Mouse (Mus musculus) granulocyte monocyte progenitor cell, adult 5-6 weeks (primary cell): ENCODE measurements around the gene Slc25a18. TPM values are rescaled to one million over a fixed set of nuclear protein-coding genes. Genes with fewer than 3 reads are reported as not detected.
"Not testable (repeated sequence)": the region's sequence is repeated elsewhere in the genome, so short reads cannot be mapped to it uniquely, and the experiment has no call there.

Source experiments
- ATAC-seq: replicated peaks from 2 replicates; pipeline ENCODE4 v1.8.0; 2016; ENCODE audit warnings: mild to moderate bottlenecking, moderate TSS enrichment, inconsistent platforms; ENCODE audit not compliant: poor library complexity, severe bottlenecking
- total RNA-seq, 2 experiments: library from RNA; stranded (forward) in 1 of 2; stranded (reverse) in 1 of 2; fragments of 200-712, 200-1000 nt in 1 of 2; fragments of >200 nt in 1 of 2; fragmentation: Nextera tagmentation in 1 of 2; gene quantifications; 2 replicates each; pipeline ENCODE4 v1.2.3; 2014 to 2017

Slc25a18 gene
- total RNA-seq, 2 experiments from 2014 or later, result not detected

DNA sequence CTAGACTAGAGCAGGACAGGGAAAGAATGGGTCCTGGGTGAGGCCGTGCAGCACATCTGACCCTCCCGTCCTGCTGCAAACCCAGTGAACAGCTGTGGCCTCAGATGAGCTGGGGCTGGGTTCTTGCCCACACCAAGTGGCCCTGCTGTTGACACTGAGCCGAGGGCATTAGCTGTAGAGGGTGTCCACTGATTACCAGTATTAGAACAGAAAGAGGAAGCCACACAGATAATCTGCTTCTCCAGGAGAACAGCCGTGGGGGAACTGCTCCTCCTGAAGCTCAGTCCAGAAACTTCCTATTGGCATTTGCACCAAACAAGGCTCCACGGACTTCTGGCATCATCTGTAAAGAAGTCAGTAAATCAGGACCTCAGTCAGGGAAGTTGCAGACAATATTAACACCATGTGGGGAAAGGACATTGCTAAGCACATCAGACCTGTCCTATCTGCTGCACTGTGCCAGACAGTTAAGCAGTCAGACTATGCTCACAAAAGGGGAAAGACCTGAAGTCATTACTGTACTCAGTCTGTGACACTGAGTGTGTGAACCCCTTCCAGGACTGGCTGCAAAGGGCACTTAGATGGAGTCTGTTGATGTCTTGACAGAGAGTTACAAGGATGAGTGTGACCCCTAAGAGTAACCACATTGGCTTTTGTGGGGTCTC is 22.2 kb downstream of the Slc25a18 start:
- peak; percentile 53 for ATAC-seq

DNA sequence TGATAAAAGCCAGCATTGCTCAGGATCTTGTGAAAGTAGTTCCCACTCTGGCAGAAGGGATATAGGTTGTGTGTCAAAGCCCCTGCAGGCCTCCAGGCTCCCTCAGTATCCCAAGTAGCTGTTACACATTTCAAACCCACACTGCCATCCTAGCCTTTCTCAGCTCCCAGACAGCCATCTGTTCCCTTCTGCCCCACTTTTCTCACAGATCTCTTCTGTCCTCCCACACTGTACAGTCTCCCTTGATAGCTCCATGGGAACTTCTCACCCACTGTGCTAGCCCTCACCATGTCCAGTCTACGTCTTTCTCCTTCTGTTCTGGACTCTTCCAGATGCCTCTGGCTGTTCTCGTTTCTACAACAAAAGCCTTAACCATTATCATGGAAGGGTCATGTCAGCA is 22.7 kb downstream of the Slc25a18 start:
- ATAC-seq, result no peak

GRCm38 (mm10) chr6:120798019-120798418 is 24.6 kb downstream of the Slc25a18 start:
- ATAC-seq, result no peak

DNA sequence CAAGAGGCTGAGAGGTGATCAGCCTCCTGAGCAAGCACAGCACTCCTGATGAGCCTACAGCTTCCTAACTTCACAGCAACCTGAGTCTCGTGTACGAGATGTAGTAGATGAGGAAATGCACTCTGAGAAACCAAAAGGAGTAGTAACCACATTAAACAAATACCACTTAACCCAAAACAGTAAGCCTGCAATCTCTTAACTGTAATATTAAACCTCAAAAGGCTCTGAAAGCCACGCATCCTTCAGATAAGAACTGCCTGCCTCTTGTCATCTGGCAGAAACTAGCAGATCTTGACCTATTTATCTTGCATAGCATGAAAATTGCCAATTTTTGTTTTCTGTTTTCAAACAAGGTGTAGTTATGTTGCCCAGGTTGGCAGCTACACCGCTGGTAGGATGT is 25.5 kb downstream of the Slc25a18 start:
- no peak for ATAC-seq

- peak; percentile 26; the same call in 1 of the 2 replicates for ATAC-seq
These were observed 26.2 kb downstream of the Slc25a18 start for GRCm38 (mm10) chr6:120799581-120800041.

- ATAC-seq, result no peak
These were observed 33.8 kb downstream of the Slc25a18 start for GRCm38 (mm10) chr6:120806999-120807737.

DNA sequence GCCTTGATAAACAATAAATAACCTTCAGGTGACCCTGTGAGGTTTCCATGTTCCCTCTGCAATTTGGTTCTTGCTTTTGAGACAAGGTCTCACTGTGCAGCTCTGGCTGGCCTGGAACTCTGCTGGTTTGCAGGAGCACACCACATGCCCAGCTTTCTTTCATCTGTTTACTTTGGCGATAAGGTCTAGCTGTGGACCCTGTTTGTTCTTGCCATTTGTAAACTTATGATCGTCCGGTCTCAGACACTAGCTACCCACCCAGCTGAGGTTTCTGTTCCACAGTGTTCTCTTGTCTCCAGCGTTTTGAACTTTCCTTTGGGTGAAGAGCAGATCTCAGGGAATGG is 34.3 kb downstream of the Slc25a18 start:
- ATAC-seq, result no peak

DNA sequence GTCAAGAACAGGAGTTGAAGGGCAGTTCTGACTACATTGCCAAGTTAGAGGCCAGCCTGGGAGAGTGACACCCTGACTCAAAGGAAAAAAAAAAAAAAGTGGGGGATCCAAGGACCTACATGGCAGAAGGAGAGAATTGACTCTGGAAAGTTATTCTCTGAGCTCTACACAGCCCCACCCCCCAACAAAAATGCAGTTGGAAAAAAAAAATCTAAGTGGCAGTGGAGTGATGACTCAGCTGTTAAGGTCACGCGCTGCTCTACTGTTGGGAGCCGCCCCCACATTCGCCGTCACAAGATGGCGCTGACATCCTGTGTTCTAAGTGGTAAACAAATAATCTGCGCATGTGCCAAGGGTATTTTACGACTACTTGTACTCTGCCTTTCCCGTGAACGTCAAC is 38.6 kb downstream of the Slc25a18 start:
- ATAC-seq, result not testable (repeated sequence)

GRCm38 (mm10) chr6:120819294-120819693 is 45.9 kb downstream of the Slc25a18 start:
- ATAC-seq, result no peak

DNA sequence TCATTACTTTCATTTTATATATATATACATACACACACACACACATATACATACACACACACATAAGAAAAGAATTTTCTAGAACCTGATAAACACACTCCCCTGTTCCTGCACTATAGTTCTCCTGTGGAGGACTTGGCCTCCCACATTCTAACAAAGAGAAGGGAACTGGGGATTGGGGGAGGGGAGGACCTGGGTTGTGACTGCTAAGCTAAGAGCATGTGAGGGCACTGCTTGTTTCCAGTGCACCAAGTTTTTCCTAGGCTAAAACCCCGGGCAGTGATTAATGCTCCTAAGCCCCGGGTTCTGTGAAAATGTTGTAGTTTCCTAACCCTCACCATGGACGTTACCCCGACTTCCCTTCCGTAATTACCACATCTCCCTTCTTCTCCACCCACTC is 46.8 kb downstream of the Slc25a18 start:
- peak; percentile 59 for ATAC-seq

DNA sequence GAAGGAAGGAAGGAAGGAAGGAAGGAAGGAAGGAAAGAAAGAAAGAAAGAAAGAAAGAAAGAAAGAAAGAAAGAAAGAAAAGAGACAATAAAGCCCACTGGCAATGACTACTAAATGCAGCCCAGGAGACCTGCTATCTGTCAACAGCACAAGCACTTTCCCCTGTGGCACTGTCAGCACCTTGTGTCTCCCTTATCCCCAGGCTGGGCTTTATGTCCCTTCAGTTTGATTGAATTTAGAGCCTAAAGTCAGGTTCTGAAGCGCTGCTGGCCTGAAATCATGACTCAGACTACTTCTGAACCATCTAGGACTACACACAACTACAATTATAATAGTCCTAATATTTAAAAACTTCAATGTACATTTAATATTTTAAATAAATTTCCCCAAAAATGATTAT is 47.6 kb downstream of the Slc25a18 start:
- ATAC-seq, result no peak

DNA sequence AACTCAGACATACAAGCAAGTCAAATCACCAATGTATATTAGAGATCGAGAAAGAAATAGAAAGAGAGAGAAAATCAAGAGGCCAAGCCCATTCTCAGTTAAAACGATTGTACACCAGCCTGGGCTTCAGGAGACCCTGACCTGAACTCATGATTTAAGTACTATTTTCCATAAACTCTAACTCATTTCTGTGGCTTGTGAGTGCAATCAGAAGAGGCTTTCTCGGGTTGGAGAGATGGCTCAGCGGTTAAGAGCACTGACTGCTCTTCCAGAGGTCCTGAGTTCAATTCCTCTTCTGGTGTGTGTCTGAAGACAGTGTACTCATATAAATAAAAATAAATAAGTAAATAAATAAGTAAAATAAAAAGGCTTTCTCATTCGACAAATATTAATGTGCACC is 48.3 kb downstream of the Slc25a18 start:
- ATAC-seq, result no peak

GRCm38 (mm10) chr6:120822307-120822928 is 49.0 kb downstream of the Slc25a18 start, which contains the start of gene Atp6v1e1:
Gene Atp6v1e1 (minus strand): TSS chr6:120822793.
- ATAC-seq, result peak; percentile 85

DNA sequence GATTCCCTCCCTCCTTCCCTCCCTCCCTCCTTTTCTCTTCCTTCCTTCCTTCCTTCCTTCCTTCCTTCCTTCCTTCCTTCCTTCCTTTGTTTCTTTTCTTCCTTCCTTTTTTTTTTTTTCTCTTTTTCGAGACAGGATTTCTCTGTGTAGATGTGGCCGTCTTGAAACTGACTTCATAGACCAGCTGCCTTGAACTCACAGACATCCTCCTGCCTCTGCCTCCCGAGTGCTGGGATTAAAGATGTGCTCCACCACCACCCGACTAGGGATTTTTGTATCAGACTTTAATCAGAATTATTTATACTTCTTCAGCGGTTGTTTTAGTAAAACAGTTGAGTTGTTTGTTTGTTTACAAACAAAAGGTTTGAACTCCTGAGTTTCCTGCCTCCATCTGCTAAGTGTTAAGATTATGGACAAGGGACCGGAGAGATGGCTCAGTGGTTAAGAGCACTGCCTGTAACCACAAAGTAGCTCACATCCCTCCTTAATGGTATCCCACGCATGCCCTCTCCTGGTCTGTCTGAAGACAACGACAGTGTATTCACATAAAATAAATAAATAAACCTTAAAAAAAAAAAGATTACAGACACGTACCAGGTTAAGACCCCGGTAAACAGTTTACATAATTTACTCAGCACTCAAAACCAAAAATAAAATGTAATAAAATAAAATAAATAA is 49.7 kb downstream of the Slc25a18 start:
- ATAC-seq, result no peak

DNA sequence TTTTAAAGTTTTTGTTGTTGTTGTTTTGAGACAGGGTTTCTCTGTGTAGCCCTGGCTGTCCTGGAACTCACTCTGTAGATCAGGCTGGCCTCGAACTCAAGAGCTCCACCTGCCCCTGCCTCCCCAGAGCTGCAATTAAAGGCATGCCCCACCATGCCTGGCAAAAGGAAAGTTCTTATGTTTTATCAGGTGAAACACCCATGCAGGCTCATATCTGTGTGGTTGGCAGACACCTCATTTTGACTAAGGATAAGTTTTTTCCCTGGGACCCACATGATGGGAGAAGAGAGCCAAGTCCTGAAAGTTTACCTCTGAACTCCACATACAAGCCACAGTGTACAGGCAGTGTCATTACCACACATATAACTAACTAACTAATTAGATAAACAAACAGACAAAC is 56.7 kb downstream of the Slc25a18 start:
- ATAC-seq, result no peak

- no peak for ATAC-seq
These were observed 57.7 kb downstream of the Slc25a18 start for GRCm38 (mm10) chr6:120830866-120831608.

DNA sequence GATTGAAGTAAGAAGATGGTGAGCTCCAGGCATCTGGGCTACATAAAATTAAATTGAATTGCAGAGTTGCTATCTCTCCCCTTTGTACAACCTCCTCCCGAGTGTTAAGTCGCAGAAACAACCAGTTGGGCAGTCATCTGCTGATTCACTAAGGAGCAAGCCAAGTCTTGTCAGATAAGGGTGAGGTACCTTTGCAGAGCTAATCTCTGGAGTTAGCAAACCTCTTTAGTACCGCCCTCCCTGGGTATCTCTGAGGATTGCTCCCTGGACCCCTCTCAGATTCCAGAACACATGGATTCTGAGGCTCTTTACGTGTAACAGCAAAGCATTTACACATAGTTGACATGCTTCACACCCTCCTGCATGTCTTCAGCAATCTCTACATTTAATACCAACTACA is 58.7 kb downstream of the Slc25a18 start:
- no peak for ATAC-seq

- ATAC-seq, result no peak
These were observed 61.5 kb downstream of the Slc25a18 start for GRCm38 (mm10) chr6:120834766-120835321.

- peak; percentile 82 for ATAC-seq
These were observed 62.3 kb downstream of the Slc25a18 start, which contains the start of gene Bcl2l13 for GRCm38 (mm10) chr6:120835474-120836374. Gene Bcl2l13 (plus strand): TSS chr6:120836212.
